Mouse (Mus musculus) liver, embryonic 14.5 days (tissue): ENCODE data around the gene Nucb2.

Experiments
- CTCF ChIP-seq: IDR thresholded peaks from 2 replicates; pipeline ENCODE4 v1.5.1; 2016; ENCODE audit warnings: antibody characterized with exemption, low read depth, control low read depth
- EP300 ChIP-seq: IDR thresholded peaks from 2 replicates; pipeline ENCODE4 v1.6.1; 2016; ENCODE audit warnings: antibody characterized with exemption, low read depth

DNA sequence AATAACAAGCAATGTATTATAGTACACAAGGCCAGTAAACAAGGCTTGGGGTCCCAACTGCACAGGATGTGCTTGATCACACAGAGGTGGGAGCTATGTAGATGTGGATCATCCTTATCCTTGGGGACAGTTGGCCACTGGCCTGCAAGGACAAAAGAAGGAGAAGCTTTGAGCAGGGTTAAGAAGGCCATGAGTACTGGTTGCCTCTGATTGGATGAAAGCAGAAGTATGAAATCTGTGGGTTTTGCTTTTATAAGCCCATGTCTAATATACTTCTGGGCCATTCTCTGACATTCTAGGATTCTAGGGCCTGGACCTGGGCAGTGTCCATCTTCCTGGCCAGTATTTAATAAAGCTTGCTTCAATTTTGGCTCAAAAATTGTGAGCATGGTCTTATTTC, 28.3 kb upstream of the Nucb2 start:
- no peak for TF ChIP-seq CTCF
- no peak for TF ChIP-seq EP300
